Mouse (Mus musculus) embryo, embryonic 10.5 days (tissue): Measurements from ENCODE around the gene Snrpn.
"Not testable (repeated sequence)": the region's sequence is repeated elsewhere in the genome, so short reads cannot be mapped to it uniquely, and the experiment has no call there.

ENCODE experiments used
- DNase-seq: peaks from one replicate; pipeline ENCODE4 v3.0.0-alpha.2; 2015; ENCODE audit warnings: low spot score

Snrpn gene

DNA sequence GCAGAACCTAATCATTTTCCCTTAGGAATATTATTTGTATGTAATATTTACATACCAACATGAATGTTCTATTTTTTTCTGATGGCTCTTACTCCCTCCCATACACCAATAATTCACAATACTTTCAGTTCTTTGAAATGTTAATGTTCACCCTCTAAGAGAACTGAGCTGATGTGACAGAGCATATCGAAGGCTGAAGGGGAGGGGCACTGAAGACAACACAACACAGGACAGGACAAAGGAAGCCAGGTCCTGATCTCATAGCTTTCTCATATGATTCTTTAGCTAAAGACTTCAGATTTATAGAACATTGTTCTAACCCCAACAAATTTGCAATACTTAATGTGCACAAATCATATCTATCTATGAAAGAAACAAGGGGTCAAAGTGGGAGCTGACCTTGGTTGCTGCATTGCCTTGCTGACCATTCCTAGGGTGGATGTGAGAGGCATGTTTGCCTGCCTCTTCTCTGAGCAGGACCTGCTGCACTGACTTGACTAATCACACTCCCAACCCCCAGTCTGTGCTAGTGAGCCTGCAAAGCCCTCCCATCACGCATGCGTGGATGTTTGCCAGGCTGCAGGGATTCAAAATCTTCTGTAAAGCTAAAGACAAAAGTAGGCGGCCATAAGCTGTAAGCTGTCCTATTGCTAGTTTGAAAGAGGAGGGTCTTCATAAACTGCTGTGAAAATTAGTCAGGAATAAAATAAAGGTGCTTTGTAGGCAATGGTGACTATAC, at the start of gene Snrpn:
Snrpn (minus strand) TSS at position 478 of the 739 bp plus-strand sequence.
- peak; percentile 4 for DNase-seq

DNA sequence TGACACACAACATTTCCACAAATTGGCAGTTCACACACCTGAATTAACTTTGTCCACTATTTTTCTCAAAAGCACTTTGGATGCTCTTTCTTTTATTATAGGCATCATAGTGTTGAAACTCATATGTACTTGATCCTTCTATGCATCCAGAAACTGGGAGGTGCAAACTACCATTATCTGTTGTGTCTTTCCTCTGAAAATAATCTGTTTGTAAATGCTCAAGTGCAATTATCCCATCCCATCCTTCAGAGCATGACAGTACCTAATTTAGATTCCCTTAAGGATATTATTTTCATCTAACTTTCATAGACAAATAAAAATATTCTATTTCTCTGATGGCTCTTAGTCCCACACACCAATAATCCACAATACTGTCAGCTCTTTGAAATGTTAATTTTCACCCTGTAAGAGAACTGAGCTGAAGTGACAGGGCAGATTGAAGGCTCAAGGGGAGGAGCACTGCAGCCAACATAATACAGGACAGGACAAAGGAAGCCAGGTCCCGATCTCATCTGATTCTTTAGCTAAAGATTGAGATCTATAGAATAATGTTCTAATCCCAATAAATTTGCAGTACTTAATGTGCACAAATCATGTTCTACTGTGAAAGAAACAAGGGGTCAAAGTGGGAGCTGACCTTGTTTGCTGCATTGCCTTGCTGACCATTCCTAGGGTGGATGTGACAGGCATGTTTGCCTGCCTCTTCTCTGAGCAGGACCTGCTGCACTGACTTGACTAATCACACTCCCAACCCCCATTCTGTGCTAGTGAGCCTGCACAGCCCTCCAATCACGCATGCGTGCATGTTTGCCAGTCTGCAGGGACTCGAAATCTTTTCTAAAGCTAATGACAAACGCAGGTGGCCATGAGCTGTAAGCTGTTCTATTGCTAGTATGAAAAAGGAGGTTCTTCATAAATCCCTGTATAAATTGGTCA, 30.5 kb upstream of the Snrpn start:
- DNase-seq: peak; percentile 50

DNA sequence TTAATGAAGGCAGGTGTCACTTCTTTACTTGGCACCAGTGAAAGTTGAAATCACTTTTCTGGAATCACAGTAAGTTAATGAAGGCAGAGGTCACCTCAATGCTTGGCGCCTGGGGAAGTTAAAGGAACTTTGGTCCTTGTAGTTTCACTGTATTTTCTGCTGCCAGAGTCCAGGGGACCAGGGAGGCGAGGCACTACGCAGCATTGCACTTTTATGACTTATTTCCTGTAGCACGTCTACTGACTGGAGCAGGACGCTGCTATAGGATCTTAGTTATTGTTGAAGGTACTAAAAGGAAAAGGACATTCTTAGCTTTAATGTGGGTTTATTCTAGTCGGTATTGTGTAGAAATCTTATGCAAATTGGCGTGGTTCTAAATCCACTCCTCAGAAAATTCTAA, 14.7 kb downstream of the Snrpn start:
- DNase-seq: no peak

DNA sequence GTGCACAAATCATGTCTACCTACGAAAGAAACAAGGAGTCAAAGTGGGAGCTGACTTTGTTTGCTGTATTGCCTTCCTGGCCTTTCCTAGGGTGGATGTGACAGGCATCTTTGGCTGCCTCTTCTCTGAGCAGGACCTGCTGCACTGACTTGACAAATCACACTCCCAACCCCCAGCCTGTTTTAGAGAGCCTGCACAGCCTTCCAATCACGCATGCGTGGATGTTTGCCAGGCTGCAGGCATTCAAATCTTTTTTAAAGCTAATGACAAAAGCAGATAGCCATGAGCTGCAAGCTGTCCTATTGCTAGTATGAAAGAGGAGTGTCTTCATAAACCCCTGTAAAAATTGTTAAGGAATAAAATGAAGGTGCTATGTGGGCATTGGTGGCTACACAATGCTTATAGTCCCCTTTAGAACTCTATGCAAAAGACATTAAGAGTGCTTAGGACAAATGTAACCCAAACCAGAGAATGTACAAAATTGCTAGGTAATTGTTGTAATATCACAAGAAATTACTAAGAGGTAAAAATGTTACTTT, 16.9 kb downstream of the Snrpn start:
- not testable (repeated sequence) for DNase-seq

DNA sequence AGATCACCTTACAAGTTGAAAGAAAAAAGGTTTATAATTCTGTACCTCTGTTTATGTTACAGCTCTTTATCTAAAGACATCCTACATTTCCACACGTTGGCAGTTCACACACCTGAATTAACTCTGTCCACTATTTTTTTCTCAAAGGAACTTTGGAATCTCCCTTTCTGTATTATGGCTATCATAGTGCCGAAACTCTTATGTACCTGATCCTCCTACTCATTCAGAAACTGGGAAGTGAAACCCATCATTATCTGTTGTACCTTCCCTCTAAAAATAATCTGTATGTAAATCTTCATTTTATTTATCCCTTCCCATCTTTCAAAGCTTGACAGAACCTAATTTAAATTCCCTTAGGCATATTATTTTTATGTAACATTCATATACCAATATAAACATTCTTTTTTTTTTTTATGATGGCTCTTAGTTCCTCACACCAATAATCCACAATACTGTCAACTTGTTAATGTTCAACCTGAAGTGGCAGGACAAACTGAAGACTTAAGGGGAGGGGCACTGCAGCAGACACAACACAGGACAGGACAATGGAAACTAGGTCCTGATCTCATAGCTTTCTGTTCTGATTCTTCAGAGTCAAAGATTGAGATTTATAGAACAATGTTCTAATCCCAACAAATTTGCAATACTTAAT, 17.5 kb downstream of the Snrpn start:
- no peak for DNase-seq

DNA sequence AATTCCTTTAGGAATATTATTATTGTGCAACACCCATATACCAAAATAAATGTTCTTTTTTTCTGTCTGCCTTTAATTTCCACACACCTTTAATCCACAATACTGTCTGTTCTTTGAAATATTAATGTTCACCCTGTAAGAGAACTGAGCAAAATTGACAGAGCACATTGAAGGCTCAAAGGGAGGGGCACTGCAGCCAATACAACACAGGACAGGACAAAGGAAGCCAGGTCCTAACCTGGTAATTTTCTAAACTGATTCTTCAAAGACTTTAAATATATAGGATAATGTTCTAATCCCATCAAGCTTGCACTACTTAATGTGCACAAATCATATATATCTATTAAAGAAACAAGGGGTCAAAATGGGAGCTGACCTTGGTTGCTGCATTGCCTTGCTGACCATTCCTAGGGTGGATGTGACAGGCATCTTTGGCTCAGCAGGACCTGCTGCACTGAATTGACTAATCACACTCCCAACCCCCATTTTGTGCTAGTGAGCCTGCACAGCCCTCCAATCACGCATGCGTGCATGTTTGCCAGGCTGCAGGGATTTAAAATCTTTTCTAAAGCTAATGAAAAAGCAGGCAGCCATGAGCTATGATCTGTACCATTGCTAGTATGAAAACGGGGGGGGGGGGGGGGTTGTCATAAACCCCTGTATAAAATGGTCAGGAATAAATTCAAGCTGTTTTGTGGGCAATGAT, 42.7 kb downstream of the Snrpn start:
- DNase-seq: peak; percentile 5

DNA sequence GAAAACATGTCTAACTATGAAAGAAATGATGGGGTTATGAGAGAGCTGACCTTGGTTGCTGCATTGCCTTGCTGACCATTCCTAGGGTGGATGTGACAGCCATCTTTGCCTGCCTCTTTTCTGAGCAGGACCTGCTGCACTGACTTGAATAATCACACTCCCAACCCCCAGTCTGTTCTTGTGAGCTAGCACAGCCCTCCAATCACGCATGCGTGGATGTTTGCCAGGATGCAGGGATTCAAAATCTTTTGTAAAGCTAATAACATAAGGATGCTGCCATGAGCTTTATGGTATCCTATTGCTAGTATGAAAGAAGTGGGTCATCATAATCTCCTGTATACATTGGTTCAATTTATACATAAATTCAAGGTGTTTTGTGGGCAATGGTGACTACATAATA, 63.7 kb downstream of the Snrpn start:
- no peak for DNase-seq

DNA sequence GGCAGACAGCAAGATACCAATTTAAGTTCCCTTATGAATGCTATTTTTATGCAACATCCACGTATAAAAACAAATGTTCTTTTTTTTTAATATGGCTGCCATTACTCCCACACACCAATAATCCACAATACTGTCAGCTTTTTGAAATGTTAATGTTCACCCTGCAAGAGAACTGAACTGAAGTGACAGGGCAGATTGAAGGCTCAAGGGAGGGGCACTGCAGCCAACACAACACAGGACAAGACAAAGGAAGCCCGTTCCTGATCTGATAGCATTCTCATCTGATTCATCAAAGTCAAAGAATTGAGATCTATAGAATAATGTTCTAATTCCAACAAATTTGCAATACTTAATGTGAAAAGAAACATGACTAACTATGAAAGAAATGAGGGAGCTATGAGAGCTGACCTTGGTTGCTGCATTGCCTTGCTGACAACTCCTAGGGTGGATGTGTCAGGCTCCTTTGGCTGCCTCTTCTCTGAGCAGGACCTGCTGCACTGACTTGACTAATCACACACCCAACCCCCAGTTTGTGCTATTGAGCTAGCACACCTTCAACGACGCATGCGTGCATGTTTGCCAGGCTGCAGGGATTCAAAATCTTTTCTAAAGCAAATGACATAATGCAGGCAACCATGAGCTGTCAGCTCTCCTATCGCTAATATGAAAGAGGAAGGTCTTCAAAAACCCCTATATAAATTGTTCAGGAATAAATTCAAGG, 92.4 kb downstream of the Snrpn start:
- no peak for DNase-seq

DNA sequence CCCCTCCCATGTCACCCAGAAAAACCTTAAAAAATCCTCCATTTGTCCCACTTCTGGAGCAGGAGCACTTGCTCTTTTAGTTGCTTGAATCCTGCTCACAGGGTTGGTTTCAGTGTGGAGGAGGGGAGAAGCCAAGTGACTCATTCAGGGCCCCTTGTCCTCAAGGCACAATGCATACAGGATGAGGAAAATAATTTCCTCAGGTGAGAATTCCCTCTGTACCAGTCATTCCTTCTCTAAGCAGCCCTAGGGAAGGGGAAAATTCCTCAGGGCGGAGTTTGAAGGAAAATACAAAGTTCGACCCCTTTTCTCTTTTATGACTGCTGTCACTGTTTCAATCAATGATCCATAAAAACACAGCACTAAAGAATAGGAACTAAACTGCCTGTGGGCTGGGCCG, 126.8 kb downstream of the Snrpn start:
- DNase-seq: no peak

DNA sequence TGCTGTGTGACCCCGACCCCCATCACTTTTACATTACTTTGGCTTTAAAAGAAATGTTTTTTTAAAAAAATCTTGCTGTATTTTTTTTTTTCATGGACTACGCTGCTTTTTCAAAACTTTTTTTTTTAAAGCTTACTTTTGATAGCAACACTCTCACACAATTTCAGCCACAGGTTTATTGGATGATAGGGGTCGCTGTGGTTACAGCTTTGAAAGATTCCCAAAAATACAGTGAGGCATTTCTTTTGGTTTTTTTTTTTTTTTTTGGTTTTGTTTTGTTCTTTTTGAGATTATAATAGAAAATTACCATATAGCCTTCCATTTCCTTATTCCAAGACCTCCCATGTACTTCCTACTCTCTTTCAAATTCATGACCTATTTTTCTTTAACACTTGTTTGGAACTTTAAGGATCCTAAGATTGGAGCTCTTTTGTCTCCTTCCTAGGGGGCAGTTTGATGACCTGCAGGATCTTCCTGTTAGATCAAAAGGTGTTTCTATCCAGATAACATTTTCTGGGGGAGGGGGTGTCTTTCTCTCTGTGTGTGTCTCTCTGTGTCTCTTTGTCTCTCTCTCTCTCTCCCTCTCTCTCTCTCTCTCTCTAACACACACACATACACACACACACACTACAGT, 132.2 kb downstream of the Snrpn start:
- DNase-seq: peak; percentile 39

DNA sequence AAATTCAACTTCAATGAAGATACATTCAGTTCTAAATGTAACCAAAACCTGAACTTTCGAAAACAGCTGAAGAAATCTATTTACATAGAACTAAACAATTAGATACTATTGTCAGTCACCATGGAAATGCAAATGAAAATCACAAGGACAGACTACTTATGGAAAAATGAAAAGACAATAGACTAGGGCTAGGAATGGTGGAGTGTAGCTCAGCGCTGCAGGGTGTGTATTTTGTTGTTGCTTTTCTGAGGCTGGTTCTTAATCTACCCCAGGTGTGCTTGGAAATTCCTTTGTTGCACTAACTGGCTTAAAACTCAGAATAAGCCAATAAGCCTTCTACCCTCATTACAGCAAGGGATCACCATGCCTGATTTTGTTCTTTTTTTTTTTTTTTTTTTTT, 133.8 kb downstream of the Snrpn start:
- DNase-seq: no peak

DNA sequence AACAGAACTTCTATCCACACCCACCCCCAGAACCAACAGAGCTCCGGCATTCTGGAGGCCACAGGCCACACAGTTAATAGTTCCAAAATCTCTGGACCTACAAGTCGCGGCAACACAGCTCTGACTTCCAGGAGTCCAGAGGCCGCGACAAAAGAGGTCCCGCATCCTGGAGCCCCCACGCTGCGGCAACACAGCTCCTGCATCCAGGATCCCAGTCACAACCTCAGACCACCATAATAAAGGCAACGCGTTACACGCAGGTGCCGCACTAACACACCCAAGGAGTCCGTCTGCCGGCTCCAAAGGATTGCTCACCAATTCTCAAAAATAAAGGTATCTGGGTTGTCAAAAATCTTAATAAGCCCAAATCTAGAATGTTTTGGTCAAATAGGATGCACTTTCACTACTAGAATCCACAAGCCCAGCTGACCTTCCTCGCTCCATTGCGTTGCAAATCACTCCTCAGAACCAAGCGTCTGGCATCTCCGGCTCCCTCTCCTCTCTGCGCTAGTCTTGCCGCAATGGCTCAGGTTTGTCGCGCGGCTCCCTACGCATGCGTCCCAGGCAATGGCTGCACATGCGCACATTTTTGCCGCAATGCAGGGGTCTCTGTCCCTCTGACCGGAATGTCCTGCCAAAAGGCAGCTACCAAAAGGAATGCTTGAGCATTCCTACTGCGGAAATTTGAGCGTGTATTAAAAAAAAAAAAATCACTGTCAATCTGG, 135.3 kb downstream of the Snrpn start, which contains the start of the genes Snurf and Gm38393:
Snurf (minus strand) TSS at position 444 of the 725 bp plus-strand sequence.
Gm38393 (minus strand) TSS at position 459 of the 725 bp plus-strand sequence.
- DNase-seq: peak; percentile 80

DNA sequence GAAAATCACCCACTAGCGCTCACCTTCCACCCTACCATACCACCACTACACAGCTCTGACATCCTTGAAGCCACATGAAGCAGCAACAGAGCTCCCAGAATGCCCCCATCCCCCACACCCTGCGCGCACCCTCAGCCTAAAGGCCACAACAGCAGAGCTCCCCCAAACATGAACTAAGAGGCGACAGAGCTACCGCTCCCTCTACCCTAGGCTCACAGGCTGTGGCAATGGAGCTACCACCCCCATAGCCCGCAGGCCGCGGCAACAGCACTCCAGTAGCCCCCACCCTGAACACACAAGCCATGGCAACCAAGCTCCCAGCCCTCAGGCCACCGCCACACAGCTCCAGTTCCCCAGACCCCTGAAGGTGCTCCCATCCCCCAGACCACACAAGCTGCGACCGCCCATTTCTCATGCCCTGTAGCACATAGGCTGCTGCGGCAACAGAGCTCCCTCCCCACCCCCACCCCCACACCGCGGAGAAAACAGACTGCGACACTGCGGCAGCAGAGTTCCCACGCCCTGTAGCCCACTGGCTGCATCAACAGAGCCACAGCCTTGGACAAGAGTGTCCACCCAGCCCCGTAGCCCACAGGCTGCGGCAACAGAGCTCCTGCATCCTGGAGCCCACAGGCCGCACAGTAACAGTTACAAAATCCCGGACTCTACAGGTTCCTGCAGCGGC, 136.0 kb downstream of the Snrpn start:
- peak; percentile 78 for DNase-seq

DNA sequence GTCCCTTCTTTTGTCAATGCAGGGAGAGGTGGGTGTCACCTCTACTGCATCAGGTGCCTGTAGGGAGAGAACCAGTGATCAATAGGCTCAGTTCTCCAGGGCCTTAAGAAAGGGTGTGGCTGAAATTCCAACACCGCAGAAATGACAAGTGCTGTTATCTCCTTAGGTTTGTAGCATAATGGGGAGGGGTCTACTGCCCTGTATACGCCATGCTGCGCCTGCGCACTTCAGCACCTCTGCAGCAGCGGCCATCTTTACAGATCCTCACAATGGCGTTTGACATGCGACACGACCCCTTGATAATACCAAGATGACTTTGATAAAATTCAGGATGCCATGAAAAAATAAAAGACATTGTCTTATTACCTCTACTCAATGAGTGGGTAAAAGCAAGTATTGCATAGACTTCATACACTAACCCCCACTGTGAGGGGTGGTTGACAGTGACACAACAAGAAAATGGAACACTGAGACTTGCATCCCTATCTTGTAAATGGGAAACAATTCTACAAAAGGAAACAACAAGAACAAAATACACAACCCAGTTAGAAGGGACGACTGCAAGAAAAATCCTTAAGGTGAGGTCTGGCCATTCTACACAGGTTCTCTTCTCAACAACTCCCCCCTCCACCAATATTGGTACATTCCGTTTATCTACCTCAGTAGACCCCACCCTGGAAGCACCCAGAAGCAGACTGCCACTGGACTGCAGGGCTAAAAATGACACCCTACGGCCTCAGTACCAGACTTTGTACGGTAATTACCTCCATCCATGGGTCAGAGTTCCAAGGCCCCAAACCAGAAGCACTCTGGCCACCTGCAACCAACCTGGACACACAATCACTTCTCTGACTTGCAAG, 136.8 kb downstream of the Snrpn start:
- peak; percentile 68 for DNase-seq

DNA sequence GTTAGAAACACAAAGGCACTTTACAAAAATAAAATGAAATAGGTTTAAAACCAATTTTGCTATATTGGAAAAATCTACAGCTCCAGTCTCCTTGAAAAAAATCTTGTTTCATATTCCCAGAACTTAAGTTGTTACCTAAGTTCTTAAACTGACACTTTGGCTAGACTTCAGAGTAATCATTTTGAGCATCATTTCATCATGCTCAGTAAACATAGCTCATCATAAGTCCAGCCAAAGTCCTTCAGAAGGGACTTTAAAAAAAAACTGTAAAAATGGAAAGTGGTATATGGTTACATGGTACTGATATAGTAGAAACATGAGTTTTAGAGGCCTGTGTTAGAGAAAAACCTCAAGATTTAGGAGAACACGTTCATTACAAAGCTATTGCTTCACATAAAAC, 161.4 kb downstream of the Snrpn start:
- DNase-seq: no peak
